Mouse (Mus musculus) forebrain, embryonic 11.5 days (tissue): ENCODE measurements at regions not wholly inside any gene's neighbourhood (a gene's known extent, or its start where the extent isn't known, plus 50 kb on each side); places are given as distances from the start of the nearest gene placed in this dataset.

Source experiments
- ATAC-seq: fragments of 200-750 bp; cut with Nextera tagmentation; replicated peaks from 2 replicates; pipeline ENCODE4 v1.8.0; 2017; ENCODE audit warnings: moderate TSS enrichment; ENCODE audit not compliant: low FRiP score
- DNase-seq: peaks from one replicate; pipeline ENCODE4 v3.0.0-alpha.2; 2017; ENCODE audit warnings: low spot score
- H3K27ac ChIP-seq: fragments of 300-500 bp; sonication (generic); 2 replicates; pipeline ENCODE4 v1.5.1; 2014; ENCODE audit warnings: low read depth, low read length
- H3K27me3 ChIP-seq: fragments of 300-500 bp; sonication (generic); 2 replicates; pipeline ENCODE4 v1.6.1; 2014; ENCODE audit warnings: mild to moderate bottlenecking, low read length, mixed read lengths; ENCODE audit not compliant: control insufficient read depth, insufficient read depth
- H3K36me3 ChIP-seq: fragments of 300-500 bp; sonication (generic); 2 replicates; pipeline ENCODE4 v1.6.1; 2014; ENCODE audit warnings: mild to moderate bottlenecking, low read length, moderate library complexity, mixed read lengths; ENCODE audit not compliant: control insufficient read depth, insufficient read depth
- H3K4me1 ChIP-seq: fragments of 300-500 bp; sonication (generic); replicated peaks from 2 replicates; pipeline ENCODE4 v1.6.1; 2014; ENCODE audit warnings: low read length, mixed read lengths; ENCODE audit not compliant: control insufficient read depth, insufficient read depth
- H3K4me2 ChIP-seq: fragments of 300-500 bp; sonication (generic); 2 replicates; pipeline ENCODE4 v1.6.1; 2014; ENCODE audit warnings: low read depth, mild to moderate bottlenecking, low read length, moderate library complexity, mixed read lengths; ENCODE audit not compliant: severe bottlenecking
- H3K4me3 ChIP-seq: fragments of 300-500 bp; sonication (generic); 2 replicates; pipeline ENCODE4 v1.5.1; 2014; ENCODE audit warnings: low read depth, low read length
- H3K9ac ChIP-seq: fragments of 300-500 bp; sonication (generic); 2 replicates; pipeline ENCODE4 v1.6.1; 2014; ENCODE audit warnings: low read length
- H3K9me3 ChIP-seq: fragments of 300-500 bp; sonication (generic); 2 replicates; pipeline ENCODE4 v1.6.1; 2016; ENCODE audit warnings: low read length, mixed read lengths; ENCODE audit not compliant: control insufficient read depth
- WGBS: fragments of 180-500 bp; shearing (Covaris S2); extraction: QIAGEN DNeasy Blood & Tissue Kit; methylation state at CpG from one replicate; pipeline ENCODE4 v1.1.7; 2014; 5-methylcytosine and 5-hydroxymethylcytosine counted together

DNA sequence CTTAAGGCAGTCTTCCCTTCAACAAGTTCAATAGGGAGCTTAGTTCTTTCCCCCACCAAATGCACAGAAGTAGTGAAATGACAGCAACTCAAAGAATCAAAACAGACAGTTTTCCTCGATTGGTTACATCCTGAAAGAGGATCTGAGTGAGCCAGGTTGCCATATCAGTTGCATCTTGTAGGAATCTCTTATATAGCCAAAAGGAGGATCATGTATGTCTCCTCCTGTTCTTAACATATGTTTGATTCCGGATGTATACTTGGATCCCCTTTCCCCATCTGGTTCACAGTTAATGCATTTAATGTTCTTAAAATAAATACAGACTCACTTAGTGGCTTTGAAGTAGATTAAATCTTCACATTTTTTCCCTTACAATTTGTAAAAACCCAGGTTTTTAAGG, 1224.0 kb upstream of the Flrt2 start:
- WGBS = 73% methylated on average over 2 of the region's 2 CpGs
- ATAC-seq (no peak), DNase-seq (no peak)
- no peaks in the 10 kb centered on the region for H3K27me3 ChIP-seq
- no peak overlapping the region for H3K4me3 ChIP-seq
- no peaks in the 10 kb centered on the region for H3K9me3 ChIP-seq
- H3K9ac ChIP-seq = no peak overlapping the region
- no peaks in the 10 kb centered on the region for H3K36me3 ChIP-seq
- H3K4me1 ChIP-seq = no peaks in the 10 kb centered on the region
- no peak overlapping the region for H3K4me2 ChIP-seq
- no peak overlapping the region for H3K27ac ChIP-seq

DNA sequence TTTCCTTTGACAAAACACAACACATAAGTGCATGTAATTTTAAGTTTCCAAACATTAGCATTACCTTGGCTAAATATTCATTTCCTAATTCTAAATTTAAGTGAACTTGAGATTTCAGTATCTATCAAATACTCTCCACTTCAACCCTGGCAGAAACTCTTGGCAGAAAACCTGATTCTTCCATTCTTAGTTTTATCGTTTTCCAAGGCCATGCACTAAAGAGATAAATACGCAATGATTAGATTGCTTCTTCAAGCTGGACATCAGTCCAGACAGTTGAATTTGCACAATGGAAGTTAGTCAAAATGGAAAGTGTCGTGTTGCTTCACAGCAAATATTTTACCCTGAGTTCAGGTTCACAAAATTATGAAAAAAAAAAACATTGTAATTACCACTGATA, 1223.4 kb upstream of the Flrt2 start:
- no peak for ATAC-seq
- no peak overlapping the region for H3K4me3 ChIP-seq

DNA sequence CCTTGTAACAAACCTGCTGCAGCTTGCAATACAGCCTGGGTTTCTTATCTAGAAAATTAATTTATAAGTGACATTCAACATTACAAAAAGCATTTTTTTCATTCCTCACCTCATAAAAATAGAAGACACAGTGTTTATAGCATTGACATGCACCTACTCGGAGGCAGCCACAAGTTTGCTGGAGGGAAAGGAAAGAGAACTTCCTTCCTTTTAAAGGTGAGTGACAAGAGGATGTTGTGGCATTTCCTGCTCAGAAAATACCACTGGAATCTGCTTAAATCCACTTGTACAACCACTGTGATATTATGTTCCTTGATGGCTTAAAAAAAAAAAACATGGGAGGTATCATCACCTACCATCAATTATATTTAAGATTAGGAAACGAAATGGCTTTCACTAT, 1222.2 kb upstream of the Flrt2 start:
- no peak for DNase-seq
- Histone ChIP-seq H3K9me3 (no peaks in the 10 kb centered on the region), H3K27ac (no peak overlapping the region), H3K9ac (no peak overlapping the region), H3K36me3 (no peaks in the 10 kb centered on the region), H3K4me2 (no peak overlapping the region), H3K4me3 (no peak overlapping the region), H3K4me1 (no peaks in the 10 kb centered on the region), H3K27me3 (no peaks in the 10 kb centered on the region)
- 81% methylated on average over 2 of the region's 2 CpGs for WGBS
- no peak for ATAC-seq

More for the DNA sequence above, 1223.4 kb upstream of the Flrt2 start:
- Histone ChIP-seq H3K4me1 (no peaks in the 10 kb centered on the region), H3K36me3 (no peaks in the 10 kb centered on the region), H3K27ac (no peak overlapping the region), H3K9me3 (no peaks in the 10 kb centered on the region), H3K4me2 (no peak overlapping the region), H3K9ac (no peak overlapping the region), H3K27me3 (no peaks in the 10 kb centered on the region)
- DNase-seq = no peak
- 87% methylated on average over 3 of the region's 3 CpGs for WGBS

DNA sequence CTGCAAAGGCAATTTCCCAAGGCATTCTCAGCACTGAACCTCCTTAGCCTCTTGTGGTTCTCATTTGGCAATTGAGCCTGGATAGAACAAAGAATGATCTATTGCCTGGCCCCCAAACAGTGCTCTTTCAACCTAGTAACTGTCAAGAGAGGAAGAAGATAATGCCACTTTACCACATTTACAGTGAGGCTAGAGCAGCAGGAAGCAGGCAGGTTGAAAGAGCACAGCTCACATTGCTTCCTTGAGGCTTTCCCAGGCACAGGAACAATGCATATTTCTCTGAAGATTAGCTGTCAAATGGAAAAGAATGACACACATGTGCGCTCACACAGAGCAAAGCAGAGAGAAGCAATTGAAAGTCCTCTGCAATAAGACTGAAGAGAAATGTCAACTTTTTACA, 1221.0 kb upstream of the Flrt2 start:
- Histone ChIP-seq H3K9ac (no peak overlapping the region), H3K4me1 (no peaks in the 10 kb centered on the region), H3K9me3 (no peaks in the 10 kb centered on the region), H3K36me3 (no peaks in the 10 kb centered on the region), H3K4me3 (no peak overlapping the region), H3K27me3 (no peaks in the 10 kb centered on the region), H3K27ac (no peak overlapping the region), H3K4me2 (no peak overlapping the region)
- WGBS = 68% methylated on average over 1 of the region's 1 CpGs
- ATAC-seq (no peak), DNase-seq (no peak)

DNA sequence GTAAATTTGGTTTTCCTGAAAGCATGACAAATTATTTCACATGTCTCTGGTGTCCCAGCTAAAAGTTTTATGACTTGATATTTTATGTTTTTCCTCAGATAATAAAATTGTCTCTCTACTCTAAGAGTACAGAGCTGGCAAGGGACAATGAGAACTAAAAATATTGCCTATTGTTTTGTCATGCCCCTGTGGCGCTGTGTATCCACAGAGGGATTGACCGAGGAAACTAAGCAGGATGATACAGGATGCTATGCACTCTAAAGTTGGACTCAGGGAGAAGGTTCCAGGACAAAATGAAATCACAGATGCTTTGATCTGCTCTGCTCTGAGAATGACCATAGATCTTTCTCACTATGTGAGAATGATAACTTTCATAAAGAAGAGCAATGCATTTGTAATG, 1203.3 kb upstream of the Flrt2 start:
- Histone ChIP-seq H3K9me3 (no peaks in the 10 kb centered on the region), H3K27me3 (no peaks in the 10 kb centered on the region), H3K4me1 (no peaks in the 10 kb centered on the region), H3K4me3 (no peak overlapping the region), H3K9ac (no peak overlapping the region), H3K4me2 (no peak overlapping the region), H3K36me3 (no peaks in the 10 kb centered on the region), H3K27ac (no peak overlapping the region)
- DNase-seq (no peak), ATAC-seq (no peak)
- WGBS = 87% methylated on average over 2 of the region's 2 CpGs

DNA sequence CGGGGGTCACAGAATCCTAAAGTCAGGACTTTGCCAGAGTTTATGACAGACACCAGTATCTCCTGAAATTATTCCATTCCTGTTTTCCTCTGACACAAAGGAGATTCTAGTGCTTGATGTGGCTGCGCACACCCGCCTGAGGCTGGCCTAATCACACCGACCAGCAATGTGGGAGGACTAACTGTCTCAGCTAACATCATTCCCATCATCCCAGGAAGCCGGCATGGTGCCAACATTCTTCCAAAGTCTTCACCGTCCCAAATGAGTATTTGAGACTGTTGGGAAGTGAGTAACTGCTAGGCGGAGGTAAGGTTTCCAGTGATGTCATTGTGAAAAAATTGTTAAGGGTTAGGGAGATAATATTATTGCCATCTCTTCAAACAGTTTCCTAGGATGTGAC, 1183.9 kb upstream of the Flrt2 start:
- Histone ChIP-seq H3K36me3 (no peaks in the 10 kb centered on the region), H3K4me2 (no peak overlapping the region), H3K27ac (no peak overlapping the region), H3K9me3 (no peaks in the 10 kb centered on the region), H3K27me3 (no peaks in the 10 kb centered on the region), H3K4me1 (no peaks in the 10 kb centered on the region), H3K4me3 (no peak overlapping the region), H3K9ac (no peak overlapping the region)
- DNase-seq (no peak), ATAC-seq (no peak)
- 74% methylated on average over 7 of the region's 7 CpGs for WGBS

DNA sequence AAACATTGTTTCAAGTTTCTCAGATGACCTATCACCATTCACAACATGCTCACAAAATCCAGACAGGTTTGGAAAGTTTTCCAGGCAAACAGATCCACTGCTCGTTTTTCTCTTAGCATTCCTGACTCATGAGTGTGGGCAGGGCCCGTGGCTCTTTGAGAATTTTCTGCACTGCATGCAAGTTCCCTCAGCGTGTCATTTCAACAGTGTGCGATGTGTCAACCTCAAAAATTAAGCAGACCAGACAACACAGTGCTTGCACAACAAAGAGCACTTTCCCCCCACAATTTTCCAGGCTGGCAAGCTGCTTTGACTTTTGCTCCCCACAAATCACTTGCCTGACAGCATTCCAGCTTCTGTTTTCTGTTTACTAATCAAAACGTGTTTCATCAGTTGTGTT, 1182.2 kb upstream of the Flrt2 start:
- no peak for DNase-seq
- 72% methylated on average over 5 of the region's 5 CpGs for WGBS
- ATAC-seq = no peak

DNA sequence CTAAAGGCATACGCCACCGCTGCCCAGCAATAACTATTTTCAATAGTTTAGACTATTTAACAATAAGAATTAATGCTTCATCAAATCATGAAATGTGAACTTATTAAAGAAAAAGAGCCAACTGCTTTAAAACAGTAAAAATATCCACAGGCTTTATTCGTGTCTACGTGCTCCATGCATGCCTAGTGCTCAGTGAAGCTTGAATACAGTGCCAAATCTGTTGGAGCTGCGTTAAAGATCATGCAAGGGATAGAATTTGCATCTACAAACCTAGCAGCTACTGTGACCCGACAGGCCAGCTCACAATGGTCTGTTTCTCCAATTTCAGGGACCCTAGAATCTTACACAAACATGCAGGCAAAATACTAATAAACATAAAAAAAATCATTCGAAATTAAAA, 1147.3 kb upstream of the Flrt2 start:
- H3K27me3 ChIP-seq = no peaks in the 10 kb centered on the region
- no peak overlapping the region for H3K4me2 ChIP-seq
- no peaks in the 10 kb centered on the region for H3K9me3 ChIP-seq
- H3K27ac ChIP-seq = no peak overlapping the region
- no peak overlapping the region for H3K9ac ChIP-seq
- no peaks in the 10 kb centered on the region for H3K36me3 ChIP-seq
- H3K4me1 ChIP-seq = no peaks in the 10 kb centered on the region
- ATAC-seq (no peak), DNase-seq (no peak)
- no peak overlapping the region for H3K4me3 ChIP-seq
- 83% methylated on average over 7 of the region's 7 CpGs for WGBS

More for the DNA sequence above, 1182.2 kb upstream of the Flrt2 start:
- H3K4me2 ChIP-seq = no peak overlapping the region
- no peak overlapping the region for H3K4me3 ChIP-seq
- H3K4me1 ChIP-seq = no peaks in the 10 kb centered on the region
- no peaks in the 10 kb centered on the region for H3K9me3 ChIP-seq
- H3K9ac ChIP-seq = no peak overlapping the region
- H3K36me3 ChIP-seq = no peaks in the 10 kb centered on the region
- no peak overlapping the region for H3K27ac ChIP-seq
- H3K27me3 ChIP-seq = no peaks in the 10 kb centered on the region

DNA sequence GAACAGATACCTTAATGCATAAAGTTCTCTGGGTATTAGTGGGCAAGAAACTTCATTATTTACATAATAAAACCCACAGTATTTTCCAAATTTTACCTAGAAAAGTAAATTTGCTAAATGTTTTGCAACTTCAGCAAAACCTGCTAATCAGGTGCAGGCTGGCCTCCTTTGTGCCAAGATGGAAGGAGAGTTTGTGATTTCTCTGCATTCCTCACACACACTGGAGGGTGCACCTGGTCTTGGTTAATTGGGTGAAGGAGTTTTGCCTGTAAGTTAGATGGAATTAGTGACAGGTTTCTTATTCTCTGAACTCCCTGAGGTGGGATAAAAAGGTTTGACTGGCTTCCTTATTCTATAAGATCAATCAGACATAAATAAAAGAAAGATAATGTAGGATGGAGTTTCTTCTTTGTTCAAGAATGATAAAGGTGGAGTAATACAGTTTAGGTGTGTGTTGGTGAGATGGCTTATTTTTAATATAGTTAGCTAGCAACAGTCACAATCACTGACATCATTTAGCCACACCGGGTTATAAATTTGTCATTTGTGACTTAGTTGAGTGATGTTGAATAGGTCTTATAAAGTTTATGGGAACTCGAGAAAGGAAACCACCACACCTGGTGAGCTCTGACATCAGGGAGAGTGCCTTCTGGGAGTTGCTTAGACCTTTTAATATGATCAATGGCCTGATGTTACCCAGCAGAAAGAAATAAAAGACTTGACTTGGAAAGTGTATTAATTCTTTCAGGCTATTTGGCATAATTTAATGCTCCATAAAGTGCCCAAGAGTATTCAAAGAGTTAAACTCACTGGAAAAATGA, 1131.4 kb upstream of the Flrt2 start:
- no peak for ATAC-seq
- H3K27ac ChIP-seq = no peak overlapping the region
- no peaks in the 10 kb centered on the region for H3K36me3 ChIP-seq
- DNase-seq = no peak
- no peak overlapping the region for H3K4me2 ChIP-seq
- no peaks in the 10 kb centered on the region for H3K4me1 ChIP-seq
- no peaks in the 10 kb centered on the region for H3K9me3 ChIP-seq
- no peak overlapping the region for H3K9ac ChIP-seq
- no peak overlapping the region for H3K4me3 ChIP-seq
- H3K27me3 ChIP-seq = no peaks in the 10 kb centered on the region
- WGBS = 94% methylated on average over 2 of the region's 2 CpGs
